Mouse (Mus musculus): Measurements from ENCODE around the gene Dazap1. TPM values are rescaled to one million over a fixed set of nuclear protein-coding genes. Genes with fewer than 3 reads are reported as not detected.

The Dazap1 gene
- polyA plus RNA-seq, 1 experiment: 49.1 TPM

GRCm38 (mm10) chr10:80226416-80227165, 34.7 kb upstream of the Dazap1 start, which contains the start of gene Mum1:
Mum1 (plus strand) TSS chr10:80226434.
- TF ChIP-seq CTCF (conservative IDR thresholded peaks at IDR 0.05; ENCODE audit: insufficient read depth, insufficient read length, low read depth, low read length) (peak; percentile 55), POLR2A (IDR thresholded peaks at IDR 0.05; ENCODE audit: low read depth, low read length) (no peak)
- peak; percentile 100 for DNase-seq
- no peaks in the 10 kb centered on the region for H3K27me3 ChIP-seq (replicated peaks; ENCODE audit: control insufficient read depth, insufficient read depth, low read length)
- peak within 1 kb of the TSS; percentile 87 for H3K4me3 ChIP-seq (ENCODE audit: insufficient read depth, low read depth, low read length)
- H3K4me1 ChIP-seq (ENCODE audit: control insufficient read depth, insufficient read depth, low read length): peaks cover 13% of the 10 kb centered on the region
- H3K27ac ChIP-seq (ENCODE audit: insufficient read depth, low read depth, low read length): peak within 1 kb of the TSS; percentile 92
- WGBS: under 1% methylated on average over 75 of the region's 75 CpGs
- H3K36me3 ChIP-seq (ENCODE audit: control insufficient read depth, insufficient read depth, low read length): no peaks in the 10 kb centered on the region

DNA sequence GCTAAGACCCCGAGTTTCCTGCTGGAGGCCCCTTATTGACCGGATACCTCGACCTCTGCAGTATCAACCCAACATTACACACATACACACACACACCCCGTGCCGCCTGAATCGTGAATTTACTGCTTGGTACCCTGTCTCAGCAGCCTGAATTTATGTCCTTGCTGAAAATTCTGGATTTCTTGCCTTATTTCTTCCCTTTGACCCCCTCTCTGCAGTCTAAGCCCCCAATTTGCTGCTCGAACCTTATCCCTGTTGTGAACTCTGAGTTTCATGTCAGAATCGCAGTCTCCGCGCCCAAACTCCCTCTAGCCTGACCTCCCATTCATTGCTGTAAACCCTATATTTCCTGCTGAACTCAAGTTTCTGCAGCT, 34.1 kb upstream of the Dazap1 start:
- H3K4me1 ChIP-seq (ENCODE audit: control insufficient read depth, insufficient read depth, low read length): peaks cover 13% of the 10 kb centered on the region
- 13% methylated on average over 10 of the region's 10 CpGs for WGBS
- no peak for DNase-seq
- peak overlapping the region; percentile 34; the same call in 1 of the 2 replicates for H3K27ac ChIP-seq (ENCODE audit: insufficient read depth, low read depth, low read length)
- H3K27me3 ChIP-seq (replicated peaks; ENCODE audit: control insufficient read depth, insufficient read depth, low read length): no peaks in the 10 kb centered on the region
- H3K36me3 ChIP-seq (ENCODE audit: control insufficient read depth, insufficient read depth, low read length): no peaks in the 10 kb centered on the region
- TF ChIP-seq CTCF (conservative IDR thresholded peaks at IDR 0.05; ENCODE audit: insufficient read depth, insufficient read length, low read depth, low read length) (no peak), POLR2A (IDR thresholded peaks at IDR 0.05; ENCODE audit: low read depth, low read length) (no peak)
- peak overlapping the region; percentile 87 for H3K4me3 ChIP-seq (ENCODE audit: insufficient read depth, low read depth, low read length)

GRCm38 (mm10) chr10:80227877-80228775, 33.2 kb upstream of the Dazap1 start:
- Histone ChIP-seq H3K27me3 (replicated peaks; ENCODE audit: control insufficient read depth, insufficient read depth, low read length) (no peaks in the 10 kb centered on the region), H3K4me1 (ENCODE audit: control insufficient read depth, insufficient read depth, low read length) (peaks cover 13% of the 10 kb centered on the region), H3K4me3 (ENCODE audit: insufficient read depth, low read depth, low read length) (no peak overlapping the region), H3K27ac (ENCODE audit: insufficient read depth, low read depth, low read length) (no peak overlapping the region), H3K36me3 (ENCODE audit: control insufficient read depth, insufficient read depth, low read length) (peaks cover 2% of the 10 kb centered on the region)
- no peak for TF ChIP-seq CTCF (conservative IDR thresholded peaks at IDR 0.05; ENCODE audit: insufficient read depth, insufficient read length, low read depth, low read length)
- TF ChIP-seq POLR2A (IDR thresholded peaks at IDR 0.05; ENCODE audit: low read depth, low read length): no peak
- peak; percentile 74 for DNase-seq
- 35% methylated on average over 15 of the region's 15 CpGs for WGBS

DNA sequence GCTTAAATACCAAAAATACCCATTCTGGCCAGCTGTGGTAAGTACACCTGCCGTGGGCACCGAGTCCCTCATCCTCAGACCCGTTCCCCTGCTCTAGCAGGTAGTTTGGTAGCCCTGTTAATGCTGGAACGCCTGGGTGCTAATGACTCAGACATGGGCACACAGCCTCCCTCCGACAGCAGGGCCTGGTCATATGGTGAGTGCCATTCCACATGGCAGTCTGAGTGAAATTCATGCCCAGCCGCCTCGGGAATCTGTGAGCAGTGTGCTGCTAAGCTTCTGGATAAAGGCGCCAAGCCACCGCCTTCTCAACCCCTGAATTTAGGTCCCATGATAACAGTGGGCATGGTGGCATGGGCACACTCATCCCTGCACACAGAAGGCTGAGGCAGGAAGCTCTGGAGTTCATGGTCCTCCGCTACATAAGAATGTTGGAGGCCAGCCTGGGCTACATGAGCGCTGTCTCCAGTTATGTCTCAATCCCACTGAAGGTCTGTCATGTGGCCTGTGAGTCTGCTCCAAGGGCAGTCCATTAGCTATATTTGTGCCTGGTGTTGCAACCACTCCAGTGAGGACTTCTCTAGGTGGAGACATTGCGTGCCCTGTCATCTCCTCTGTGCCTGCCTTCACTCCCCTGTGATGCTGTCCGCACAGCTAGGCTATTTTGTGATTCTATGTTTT, 25.0 kb upstream of the Dazap1 start:
- no peaks in the 10 kb centered on the region for H3K4me1 ChIP-seq (ENCODE audit: control insufficient read depth, insufficient read depth, low read length)
- H3K36me3 ChIP-seq (ENCODE audit: control insufficient read depth, insufficient read depth, low read length): peaks cover 2% of the 10 kb centered on the region
- DNase-seq: no peak
- H3K27ac ChIP-seq (ENCODE audit: insufficient read depth, low read depth, low read length): no peak overlapping the region
- no peak for TF ChIP-seq POLR2A (IDR thresholded peaks at IDR 0.05; ENCODE audit: low read depth, low read length)
- TF ChIP-seq CTCF (conservative IDR thresholded peaks at IDR 0.05; ENCODE audit: insufficient read depth, insufficient read length, low read depth, low read length): no peak
- WGBS: 94% methylated on average over 13 of the region's 13 CpGs
- H3K4me3 ChIP-seq (ENCODE audit: insufficient read depth, low read depth, low read length): no peak overlapping the region
- no peaks in the 10 kb centered on the region for H3K27me3 ChIP-seq (replicated peaks; ENCODE audit: control insufficient read depth, insufficient read depth, low read length)

DNA sequence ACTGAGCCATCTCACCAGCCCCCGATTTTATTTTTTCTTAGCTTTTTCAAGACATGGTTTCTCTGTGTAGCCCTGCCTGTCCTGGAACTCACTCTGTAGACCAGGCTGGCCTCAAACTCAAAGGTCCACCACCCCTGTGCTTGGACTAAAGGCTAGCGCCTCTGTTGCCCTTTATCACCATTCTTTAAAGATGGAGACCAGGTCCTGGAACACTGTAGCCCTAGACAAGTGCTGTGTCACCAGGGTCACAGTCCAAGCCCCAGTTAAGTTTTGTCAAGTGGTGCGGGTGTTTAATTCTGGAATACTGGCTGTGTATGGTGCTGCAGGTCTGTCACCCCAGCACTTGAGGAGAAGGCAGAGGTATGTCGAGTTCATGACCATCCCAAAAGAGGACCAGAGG, 24.3 kb upstream of the Dazap1 start:
- TF ChIP-seq CTCF (conservative IDR thresholded peaks at IDR 0.05; ENCODE audit: insufficient read depth, insufficient read length, low read depth, low read length) (no peak), POLR2A (IDR thresholded peaks at IDR 0.05; ENCODE audit: low read depth, low read length) (no peak)
- WGBS: 78% methylated on average over 4 of the region's 4 CpGs
- H3K36me3 ChIP-seq (ENCODE audit: control insufficient read depth, insufficient read depth, low read length): peaks cover 2% of the 10 kb centered on the region

DNA sequence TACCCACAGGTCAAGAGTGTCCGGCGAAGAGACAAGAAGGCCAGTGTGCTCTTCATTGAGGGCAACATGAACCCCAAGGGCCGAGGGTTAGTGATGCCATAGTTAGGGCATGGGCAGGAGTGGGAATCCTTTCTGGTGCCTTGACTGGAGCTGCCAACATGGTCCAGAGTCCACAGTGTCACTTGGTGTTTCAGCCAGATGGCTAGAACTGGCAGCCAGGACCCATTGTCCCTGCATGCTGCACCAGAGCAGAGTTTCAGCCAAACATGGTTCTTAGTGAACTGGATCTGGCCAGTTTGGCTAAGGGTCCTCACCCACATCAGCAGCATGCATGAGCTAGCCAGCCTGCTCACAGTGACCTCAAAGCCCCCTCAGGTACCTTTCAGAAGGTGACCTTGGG, 23.0 kb upstream of the Dazap1 start:
- Histone ChIP-seq H3K4me3 (ENCODE audit: insufficient read depth, low read depth, low read length) (no peak overlapping the region), H3K4me1 (ENCODE audit: control insufficient read depth, insufficient read depth, low read length) (no peaks in the 10 kb centered on the region), H3K36me3 (ENCODE audit: control insufficient read depth, insufficient read depth, low read length) (no peaks in the 10 kb centered on the region; the same call in none of the 2 replicates), H3K27ac (ENCODE audit: insufficient read depth, low read depth, low read length) (no peak overlapping the region), H3K27me3 (replicated peaks; ENCODE audit: control insufficient read depth, insufficient read depth, low read length) (no peaks in the 10 kb centered on the region)
- TF ChIP-seq POLR2A (IDR thresholded peaks at IDR 0.05; ENCODE audit: low read depth, low read length) (no peak), CTCF (conservative IDR thresholded peaks at IDR 0.05; ENCODE audit: insufficient read depth, insufficient read length, low read depth, low read length) (no peak)
- WGBS: 81% methylated on average over 3 of the region's 3 CpGs
- peak; percentile 54 for DNase-seq

More for the DNA sequence above, 24.3 kb upstream of the Dazap1 start:
- Histone ChIP-seq H3K4me3 (ENCODE audit: insufficient read depth, low read depth, low read length) (no peak overlapping the region), H3K27me3 (replicated peaks; ENCODE audit: control insufficient read depth, insufficient read depth, low read length) (no peaks in the 10 kb centered on the region), H3K27ac (ENCODE audit: insufficient read depth, low read depth, low read length) (no peak overlapping the region), H3K4me1 (ENCODE audit: control insufficient read depth, insufficient read depth, low read length) (no peaks in the 10 kb centered on the region)
- no peak for DNase-seq

All from kidney, adult 2 months (tissue).